Comparison of ENCODE assay signal across 8 mouse cellular contexts in genomic region chr1:156473003-156473402, GRCm38 (mm10). TPM values are rescaled to one million over a fixed set of nuclear protein-coding genes. Genes with fewer than 3 reads are reported as not detected.
A peak's percentile ranks its signal among the peaks of the same experiment; 100 is the strongest.
DNase-seq lines count a peak whose midpoint lies in the region; ATAC-seq and TF ChIP-seq lines count a peak whose summit lies in the region.

No protein-coding gene starts in this region.

- no peak for TF ChIP-seq CTCF in lung, embryonic 14.5 days (IDR thresholded peaks at IDR 0.05; ENCODE audit: low read depth)

- WGBS in lung, embryonic 14.5 days = 3% methylated on average over 11 of the region's 11 CpGs
- 1% methylated on average over 11 of the region's 11 CpGs for WGBS in embryonic facial prominence, embryonic 10.5 days
- 6% methylated on average over 11 of the region's 11 CpGs for WGBS in limb, embryonic 15.5 days
- 5% methylated on average over 11 of the region's 11 CpGs for WGBS in neural tube, embryonic 13.5 days

- peak; percentile 39; the same call in 1 of the 2 replicates for ATAC-seq in lung, embryonic 14.5 days (ENCODE audit: insufficient read depth)
- no peak for ATAC-seq in limb, embryonic 15.5 days (ENCODE audit: insufficient number of reproducible peaks, low FRiP score, low TSS enrichment, low read depth)
- ATAC-seq in neural tube, embryonic 13.5 days (ENCODE audit: low read depth) = no peak

- DNase-seq in lung, embryonic 14.5 days = peak; percentile 73
- DNase-seq in lung, postnatal 10 days = no peak
- peak; percentile 59 for DNase-seq in embryonic facial prominence, embryonic 10.5 days (ENCODE audit: low spot score)
- DNase-seq in heart, postnatal 14 days = peak; percentile 27 to 51
- no peak for DNase-seq in left cerebral cortex, adult 18-20 months (ENCODE audit: low spot score in 2 of 2)
- DNase-seq in right cerebral cortex, postnatal 36 days (ENCODE audit: low spot score in 2 of 2) = no peak

- peak overlapping the region; percentile 30 for H3K27ac ChIP-seq in lung, embryonic 14.5 days (ENCODE audit: low read depth)
- peak overlapping the region; percentile 75 for H3K27ac ChIP-seq in embryonic facial prominence, embryonic 10.5 days (replicated peaks)
- no peak overlapping the region for H3K27ac ChIP-seq in limb, embryonic 15.5 days
- H3K27ac ChIP-seq in neural tube, embryonic 13.5 days (replicated peaks) = no peak overlapping the region

- intact Hi-C loops in heart, postnatal 14 days (cut with DNase I) = loop anchor here (5.0 kb wide), 1 partner anchor 51 kb away; the partner anchor contains the start of gene Axdnd1

- peak overlapping the region; percentile 18; the same call in 1 of the 2 replicates for H3K9ac ChIP-seq in lung, embryonic 14.5 days
- no peak overlapping the region for H3K9ac ChIP-seq in limb, embryonic 15.5 days
- H3K9ac ChIP-seq in neural tube, embryonic 13.5 days = peak overlapping the region; percentile 54

- 0 out of 2 replicates have a peak, but pooled peaks cover 2% of the 10 kb centered on the region for H3K4me1 ChIP-seq in lung, embryonic 14.5 days (ENCODE audit: insufficient read depth)
- H3K4me1 ChIP-seq in embryonic facial prominence, embryonic 10.5 days = peaks cover 17% of the 10 kb centered on the region
- peaks cover 9% of the 10 kb centered on the region for H3K4me1 ChIP-seq in limb, embryonic 15.5 days
- peaks cover 10% of the 10 kb centered on the region for H3K4me1 ChIP-seq in neural tube, embryonic 13.5 days (replicated peaks)

- H3K4me2 ChIP-seq in lung, embryonic 14.5 days = peak overlapping the region; percentile 70
- peak overlapping the region; percentile 74 for H3K4me2 ChIP-seq in limb, embryonic 15.5 days
- peak overlapping the region; percentile 75 for H3K4me2 ChIP-seq in neural tube, embryonic 13.5 days

- H3K36me3 ChIP-seq in lung, embryonic 14.5 days (ENCODE audit: insufficient read depth) = no peaks in the 10 kb centered on the region
- H3K36me3 ChIP-seq in embryonic facial prominence, embryonic 10.5 days (replicated peaks) = peaks cover 13% of the 10 kb centered on the region
- no peaks in the 10 kb centered on the region for H3K36me3 ChIP-seq in limb, embryonic 15.5 days
- H3K36me3 ChIP-seq in neural tube, embryonic 13.5 days = peaks cover 6% of the 10 kb centered on the region; the same call in 1 of the 2 replicates

- H3K27me3 ChIP-seq in lung, embryonic 14.5 days (ENCODE audit: insufficient read depth, low read length) = no peaks in the 10 kb centered on the region
- H3K27me3 ChIP-seq in embryonic facial prominence, embryonic 10.5 days (replicated peaks; ENCODE audit: low read depth, poor library complexity, severe bottlenecking) = peaks cover 6% of the 10 kb centered on the region; the same call in 1 of the 2 replicates
- H3K27me3 ChIP-seq in limb, embryonic 15.5 days = no peaks in the 10 kb centered on the region
- H3K27me3 ChIP-seq in neural tube, embryonic 13.5 days = no peaks in the 10 kb centered on the region

- H3K4me3 ChIP-seq in lung, embryonic 14.5 days (ENCODE audit: low read depth, low read length) = peak overlapping the region; percentile 59
- H3K4me3 ChIP-seq in embryonic facial prominence, embryonic 10.5 days = peak overlapping the region; percentile 89
- peak overlapping the region; percentile 76 for H3K4me3 ChIP-seq in limb, embryonic 15.5 days
- H3K4me3 ChIP-seq in neural tube, embryonic 13.5 days = peak overlapping the region; percentile 86

- no peaks in the 10 kb centered on the region for H3K9me3 ChIP-seq in lung, embryonic 14.5 days (ENCODE audit: low read depth, low read length)
- H3K9me3 ChIP-seq in embryonic facial prominence, embryonic 10.5 days = 0 out of 2 replicates have a peak, but pooled peaks cover 4% of the 10 kb centered on the region
- H3K9me3 ChIP-seq in limb, embryonic 15.5 days = no peaks in the 10 kb centered on the region
- H3K9me3 ChIP-seq in neural tube, embryonic 13.5 days = peaks cover 7% of the 10 kb centered on the region; the same call in 1 of the 2 replicates

RNA-seq across cellular contexts. Expression of gene Soat1, which starts 1.1 kb away (rescaled TPM):
- polyA plus RNA-seq in lung, embryonic 14.5 days (2014; fragmentation: Nextera tagmentation; extraction: Ambion mirVana) = 36.8 and 37.7 TPM in 2 replicates
- 27.2 and 29.2 TPM in 2 replicates for polyA plus RNA-seq in embryonic facial prominence, embryonic 10.5 days (2016; fragmentation: Nextera tagmentation; extraction: Ambion mirVana)
- total RNA-seq in heart, postnatal 14 days (2021) = 10 to 100 TPM; 15.1 to 17.1 TPM
- 23.6 and 26.0 TPM in 2 replicates for polyA plus RNA-seq in limb, embryonic 15.5 days (2015; fragmentation: Nextera tagmentation; extraction: Ambion mirVana)
- polyA plus RNA-seq in neural tube, embryonic 13.5 days (2015; fragmentation: Nextera tagmentation; extraction: Ambion mirVana) = 10.3 and 15.2 TPM in 2 replicates
- 10 to 100 TPM; 46.0 to 56.1 TPM for total RNA-seq in left cerebral cortex, adult 18-20 months (2021)

RNA-seq across cellular contexts. Expression of gene Gm10031, which starts 50.8 kb away (rescaled TPM):
- polyA plus RNA-seq in lung, embryonic 14.5 days (2014; fragmentation: Nextera tagmentation; extraction: Ambion mirVana) = 0.42 and 0.85 TPM in 2 replicates
- polyA plus RNA-seq in embryonic facial prominence, embryonic 10.5 days (2016; fragmentation: Nextera tagmentation; extraction: Ambion mirVana) = 0.40 and 0.47 TPM in 2 replicates
- 10 to 100 TPM; 39.9 to 45.6 TPM for total RNA-seq in heart, postnatal 14 days (2021)
- 0.12 and 0.44 TPM in 2 replicates for polyA plus RNA-seq in limb, embryonic 15.5 days (2015; fragmentation: Nextera tagmentation; extraction: Ambion mirVana)
- 0.63 and 0.68 TPM in 2 replicates for polyA plus RNA-seq in neural tube, embryonic 13.5 days (2015; fragmentation: Nextera tagmentation; extraction: Ambion mirVana)
- total RNA-seq in left cerebral cortex, adult 18-20 months (2021) = 10 to 100 TPM; 47.9 to 49.9 TPM

RNA-seq across cellular contexts. Expression of gene Axdnd1, which starts 52.0 kb away (rescaled TPM):
- 0.12 and 0.50 TPM in 2 replicates for polyA plus RNA-seq in lung, embryonic 14.5 days (2014; fragmentation: Nextera tagmentation; extraction: Ambion mirVana)
- 0.28 and 0.30 TPM in 2 replicates for polyA plus RNA-seq in embryonic facial prominence, embryonic 10.5 days (2016; fragmentation: Nextera tagmentation; extraction: Ambion mirVana)
- under 1 TPM in 1 of 2 experiments, not detected in 1; 0.61 TPM for total RNA-seq in heart, postnatal 14 days (2021)
- polyA plus RNA-seq in limb, embryonic 15.5 days (2015; fragmentation: Nextera tagmentation; extraction: Ambion mirVana) = 0.07 and 0.13 TPM in 2 replicates
- 0.27 TPM in 1 of 2 replicates, not detected in the other for polyA plus RNA-seq in neural tube, embryonic 13.5 days (2015; fragmentation: Nextera tagmentation; extraction: Ambion mirVana)
- total RNA-seq in left cerebral cortex, adult 18-20 months (2021) = under 1 TPM; 0.35 to 0.53 TPM

Comparison
In these comparisons a context has a peak if more than half of its experiments do, and no peak if none do; other contexts are left out.
1. DNase-seq: peak in lung, embryonic 14.5 days (single experiment), embryonic facial prominence, embryonic 10.5 days (single experiment) and heart, postnatal 14 days (2 of 2); none in lung, postnatal 10 days (single experiment), left cerebral cortex, adult 18-20 months (0 of 2) and right cerebral cortex, postnatal 36 days (0 of 2).
2. H3K27ac ChIP-seq: peak in lung, embryonic 14.5 days (single experiment) and embryonic facial prominence, embryonic 10.5 days (single experiment); none in limb, embryonic 15.5 days (single experiment) and neural tube, embryonic 13.5 days (single experiment).
3. Peak in every context shown above with its lines, with median percentiles within 50 percentile points of each other: H3K4me2 ChIP-seq and H3K4me3 ChIP-seq.